Mouse (Mus musculus): ENCODE data around the gene Sgms1. TPM values are rescaled to one million over a fixed set of nuclear protein-coding genes. Genes with fewer than 3 reads are reported as not detected.

The Sgms1 gene
- total RNA-seq, 2 experiments from 2014 or later: 108 to 157 TPM

Other genes with a start within 250 kb of the Sgms1 start
- 84.7 and 123 TPM in 2 replicates for gene Rpl9-ps6, start 76.9 kb upstream of the Sgms1 start, total RNA-seq (2015; ENCODE audit: low replicate concordance)
- 19.6 and 57.5 TPM in 2 replicates for gene Rpl9-ps6, start 76.9 kb upstream of the Sgms1 start, total RNA-seq (2017; ENCODE audit: low replicate concordance)
- 55.3 and 67.4 TPM in 2 replicates for gene Minpp1, start 96.1 kb upstream of the Sgms1 start, total RNA-seq (2015; ENCODE audit: low replicate concordance)
- 49.5 and 71.1 TPM in 2 replicates for gene Minpp1, start 96.1 kb upstream of the Sgms1 start, total RNA-seq (2017; ENCODE audit: low replicate concordance)
- gene Papss2, start 206.1 kb upstream of the Sgms1 start, total RNA-seq (2015; ENCODE audit: low replicate concordance): 1.4 and 6.3 TPM in 2 replicates
- 1.7 and 3.4 TPM in 2 replicates for gene Papss2, start 206.1 kb upstream of the Sgms1 start, total RNA-seq (2017; ENCODE audit: low replicate concordance)

All from erythroid progenitor cell, adult 5-6 weeks (primary cell).